ENCODE assay signal across 8 mouse cellular contexts in genomic region chrX:113297404-113297803, GRCm38 (mm10). TPM values are rescaled to one million over a fixed set of nuclear protein-coding genes. Genes with fewer than 3 reads are reported as not detected.
DNase-seq lines count a peak whose midpoint lies in the region; ATAC-seq lines count a peak whose summit lies in the region.

Dach2 (plus strand) TSS chrX:113297510.

- no peaks in the 10 kb centered on the region for H3K36me3 ChIP-seq in kidney, embryonic 14.5 days (ENCODE audit: control insufficient read depth, insufficient read depth, low read length)
- no peaks in the 10 kb centered on the region for H3K36me3 ChIP-seq in forebrain, embryonic 10.5 days (replicated peaks)
- no peaks in the 10 kb centered on the region for H3K36me3 ChIP-seq in limb, embryonic 11.5 days (ENCODE audit: control insufficient read depth, insufficient read depth, low read length)

- peak within 1 kb of the TSS; percentile 48 for H3K4me3 ChIP-seq in kidney, embryonic 14.5 days (ENCODE audit: low read length)
- peak within 1 kb of the TSS; percentile 59 for H3K4me3 ChIP-seq in forebrain, embryonic 10.5 days
- peak within 1 kb of the TSS; percentile 44 for H3K4me3 ChIP-seq in limb, embryonic 11.5 days (ENCODE audit: low read depth, low read length)

- DNase-seq in kidney, adult 9 months: no peak
- DNase-seq in forebrain, embryonic 10.5 days (ENCODE audit: extremely low spot score, low spot score): no peak
- peak; percentile 50 for DNase-seq in limb, embryonic 11.5 days (ENCODE audit: low spot score)
- peak; percentile 34 for DNase-seq in neural tube, embryonic 10.5 days (ENCODE audit: extremely low spot score, low spot score)
- no peak for DNase-seq in gastrocnemius, postnatal 4 days (ENCODE audit: low spot score in 2 of 2)
- DNase-seq in urinary bladder, postnatal 10 days (ENCODE audit: low spot score): no peak

- no peaks in the 10 kb centered on the region for H3K9me3 ChIP-seq in kidney, embryonic 14.5 days (ENCODE audit: control insufficient read depth, low read length)
- no peaks in the 10 kb centered on the region for H3K9me3 ChIP-seq in forebrain, embryonic 10.5 days
- no peaks in the 10 kb centered on the region for H3K9me3 ChIP-seq in limb, embryonic 11.5 days (ENCODE audit: control insufficient read depth, low read length)

- ATAC-seq in kidney, embryonic 14.5 days (ENCODE audit: low FRiP score, low TSS enrichment): peak; percentile 74
- ATAC-seq in activated CD4-positive, CD25-positive, alpha-beta regulatory T cell, adult 4 months: peak; percentile 33
- ATAC-seq in limb, embryonic 11.5 days (ENCODE audit: insufficient number of reproducible peaks, low FRiP score, low TSS enrichment, low read depth): peak; percentile 65; the same call in 1 of the 2 replicates

- H3K27ac ChIP-seq in kidney, embryonic 14.5 days (ENCODE audit: low read depth, low read length): peak within 1 kb of the TSS; percentile 47; the same call in 1 of the 2 replicates
- peak within 1 kb of the TSS; percentile 67 for H3K27ac ChIP-seq in forebrain, embryonic 10.5 days
- H3K27ac ChIP-seq in limb, embryonic 11.5 days (replicated peaks; ENCODE audit: low read depth, low read length): no peak within 1 kb of the TSS

- H3K4me1 ChIP-seq in kidney, embryonic 14.5 days (ENCODE audit: control insufficient read depth, insufficient read depth, low read length): no peaks in the 10 kb centered on the region
- 0 out of 2 replicates have a peak, but pooled peaks cover 4% of the 10 kb centered on the region for H3K4me1 ChIP-seq in forebrain, embryonic 10.5 days
- H3K4me1 ChIP-seq in limb, embryonic 11.5 days (ENCODE audit: control insufficient read depth, insufficient read depth, low read length): no peaks in the 10 kb centered on the region

- 52% methylated on average over 21 of the region's 21 CpGs for WGBS in kidney, embryonic 14.5 days
- 29% methylated on average over 21 of the region's 21 CpGs for WGBS in forebrain, embryonic 10.5 days
- WGBS in limb, embryonic 11.5 days: 28% methylated on average over 21 of the region's 21 CpGs

- H3K9ac ChIP-seq in kidney, embryonic 14.5 days (ENCODE audit: low read depth, low read length): peak within 1 kb of the TSS; percentile 56
- peak within 1 kb of the TSS; percentile 40; the same call in 1 of the 2 replicates for H3K9ac ChIP-seq in limb, embryonic 11.5 days (ENCODE audit: low read length)

- peak within 1 kb of the TSS; percentile 59 for H3K4me2 ChIP-seq in kidney, embryonic 14.5 days (replicated peaks; ENCODE audit: low read depth, low read length)
- peak within 1 kb of the TSS; percentile 53 for H3K4me2 ChIP-seq in limb, embryonic 11.5 days (ENCODE audit: low read depth, severe bottlenecking)

- H3K27me3 ChIP-seq in kidney, embryonic 14.5 days (ENCODE audit: control insufficient read depth, insufficient read depth, low read length): no peaks in the 10 kb centered on the region
- H3K27me3 ChIP-seq in forebrain, embryonic 10.5 days (ENCODE audit: poor library complexity, severe bottlenecking): no peaks in the 10 kb centered on the region
- no peaks in the 10 kb centered on the region for H3K27me3 ChIP-seq in limb, embryonic 11.5 days (ENCODE audit: control insufficient read depth, insufficient read depth, low read length)

RNA-seq across cellular contexts. Expression of gene Dach2, which starts in this region (rescaled TPM):
- 8.0 and 10.3 TPM in 2 replicates for polyA plus RNA-seq in kidney, embryonic 14.5 days (2014; fragmentation: Nextera tagmentation; extraction: Ambion mirVana)
- polyA plus RNA-seq in activated CD4-positive, CD25-positive, alpha-beta regulatory T cell, adult 4 months (2017; shearing (Covaris generic)): under 1 TPM; 0.11 to 0.20 TPM
- polyA plus RNA-seq in forebrain, embryonic 10.5 days (2016; fragmentation: Nextera tagmentation; extraction: Ambion mirVana): 11.0 and 14.4 TPM in 2 replicates
- polyA plus RNA-seq in limb, embryonic 11.5 days (2014; fragmentation: Nextera tagmentation; extraction: Ambion mirVana): 4.3 and 4.4 TPM in 2 replicates
- total RNA-seq in gastrocnemius, postnatal 4 days (2021): under 1 TPM; 0.49 to 0.73 TPM

Comparison
In these comparisons a context has a peak if more than half of its experiments do, and no peak if none do; other contexts are left out.
1. Peak in ATAC-seq in activated CD4-positive, CD25-positive, alpha-beta regulatory T cell, adult 4 months; RNA of the gene not detected or under 1 TPM.
2. DNase-seq: peak in limb, embryonic 11.5 days (single experiment) and neural tube, embryonic 10.5 days (single experiment); none in kidney, adult 9 months (single experiment), forebrain, embryonic 10.5 days (single experiment), gastrocnemius, postnatal 4 days (0 of 2) and urinary bladder, postnatal 10 days (single experiment).
3. Peak in every context shown above with its lines, with median percentiles within 50 percentile points of each other: ATAC-seq and H3K4me3 ChIP-seq.